Mouse (Mus musculus) ES-E14 (cell line): ENCODE results near the gene App. TPM values are rescaled to one million over a fixed set of nuclear protein-coding genes. Genes with fewer than 3 reads are reported as not detected.

ENCODE experiments used
- DNase-seq: peaks from one replicate; pipeline ENCODE4 v3.0.0-alpha.2; 2013; ENCODE audit warnings: low read depth, low spot score
- H3K27ac ChIP-seq: 2 replicates; pipeline ENCODE4 v1.5.1; 2012; ENCODE audit warnings: low read depth, mild to moderate bottlenecking, low read length, moderate library complexity, mixed read lengths; ENCODE audit not compliant: poor library complexity, insufficient read depth, severe bottlenecking
- H3K36me3 ChIP-seq: 2 replicates; pipeline ENCODE4 v1.6.1; 2012; ENCODE audit warnings: mild to moderate bottlenecking, low read length, moderate library complexity, mixed read lengths; ENCODE audit not compliant: control insufficient read depth, poor library complexity, insufficient read depth, severe bottlenecking
- H3K4me1 ChIP-seq, 2 experiments: fragments of 150-350 bp in 1 of 2; sonication (generic) in 1 of 2; 2 replicates each; pipeline ENCODE4 v1.6.1; 2012; ENCODE audit warnings: low read length in 2 of 2, mild to moderate bottlenecking in 1 of 2, mixed read lengths in 1 of 2; ENCODE audit not compliant: control insufficient read depth in 2 of 2, insufficient read depth in 2 of 2, poor library complexity in 1 of 2
- H3K4me3 ChIP-seq, 2 experiments: fragments of 150-350 bp in 1 of 2; sonication (generic) in 1 of 2; 2 replicates each; pipeline ENCODE4 v1.5.1; 2012; ENCODE audit warnings: low read length in 2 of 2, low read depth in 1 of 2, mild to moderate bottlenecking in 1 of 2, mixed read lengths in 1 of 2; ENCODE audit not compliant: insufficient read depth in 1 of 2, poor library complexity in 1 of 2, severe bottlenecking in 1 of 2
- H3K9ac ChIP-seq: 2 replicates; pipeline ENCODE4 v1.6.1; 2012; ENCODE audit warnings: low read depth, mild to moderate bottlenecking, low read length, mixed read lengths; ENCODE audit not compliant: poor library complexity, insufficient read depth, severe bottlenecking
- H3K9me3 ChIP-seq: fragments of 150-350 bp; sonication (generic); 2 replicates; pipeline ENCODE4 v1.6.1; 2012; ENCODE audit warnings: low read depth, mild to moderate bottlenecking, low read length; ENCODE audit not compliant: control insufficient read depth, insufficient read depth
- CHD2 ChIP-seq: IDR thresholded peaks from 2 replicates; pipeline ENCODE4 v1.6.1; 2014; ENCODE audit warnings: mild to moderate bottlenecking, low read depth, low read length, inconsistent platforms
- HCFC1 ChIP-seq: IDR thresholded peaks from 2 replicates; pipeline ENCODE4 v1.6.1; 2012; ENCODE audit warnings: low read length, inconsistent platforms, borderline replicate concordance; ENCODE audit not compliant: insufficient read depth
- MAFK ChIP-seq: IDR thresholded peaks from 2 replicates; pipeline ENCODE4 v1.6.1; 2014; ENCODE audit warnings: mild to moderate bottlenecking, low read depth, low read length, inconsistent platforms; ENCODE audit not compliant: insufficient read depth
- ZC3H11A ChIP-seq: IDR thresholded peaks from 2 replicates; pipeline ENCODE4 v1.6.1; 2012; ENCODE audit warnings: low read depth, mild to moderate bottlenecking, inconsistent platforms, low read length, borderline replicate concordance
- ZNF384 ChIP-seq: IDR thresholded peaks from 2 replicates; pipeline ENCODE4 v1.6.1; 2012; ENCODE audit warnings: low read depth, low read length, inconsistent platforms
- in situ Hi-C, 2 experiments: fragments of 600-800 bp; cut with MboI; formaldehyde crosslinking; loops; one replicate each; pipeline ENCODE4 v1.15.1; 2025; ENCODE audit warnings: low sequenced_read_pairs in 2 of 2, inconsistent platforms in 1 of 2; ENCODE audit not compliant: unreplicated experiment in 2 of 2
- total RNA-seq: library from RNA; depleted of rRNA; stranded (reverse); fragments of 300-350 nt; gene quantifications from 2 replicates; pipeline ENCODE4 v1.2.3, GENCODE M21; 2012

The App gene
- total RNA-seq, 1 experiment, result 52.4 TPM

DNA sequence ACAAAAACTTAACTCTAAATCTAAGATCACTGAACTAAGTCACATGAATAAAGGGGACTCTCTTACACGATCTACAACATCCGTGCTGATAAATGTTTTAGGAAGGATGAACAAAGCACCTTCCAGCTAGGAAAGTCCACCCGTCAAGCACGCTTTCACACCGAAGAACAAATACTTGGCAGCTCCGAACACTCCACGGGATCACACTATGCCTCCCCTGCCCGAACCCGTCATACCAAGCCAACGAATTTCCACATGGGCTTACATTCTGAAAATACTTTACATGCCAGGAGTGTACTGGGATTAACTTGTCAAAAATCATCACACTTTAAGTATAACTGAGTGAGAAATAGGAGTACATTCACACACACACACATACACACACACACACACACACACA lies 17.7 kb downstream of the App start:
- H3K4me3 ChIP-seq, result no peak overlapping the region
- in situ Hi-C loops, result no loop called here
- H3K27ac ChIP-seq, result no peak overlapping the region
- H3K9ac ChIP-seq, result no peak overlapping the region
- H3K9me3 ChIP-seq, result no peaks in the 10 kb centered on the region
- no peaks in the 10 kb centered on the region for H3K36me3 ChIP-seq
- DNase-seq, result no peak
- H3K4me1 ChIP-seq, result peaks cover 0 to 2% of the 10 kb centered on the region in 2 experiments; a peak in 1 of 4 replicates
- TF ChIP-seq CHD2 (no peak), ZC3H11A (no peak), HCFC1 (no peak), MAFK (no peak), ZNF384 (no peak)

DNA sequence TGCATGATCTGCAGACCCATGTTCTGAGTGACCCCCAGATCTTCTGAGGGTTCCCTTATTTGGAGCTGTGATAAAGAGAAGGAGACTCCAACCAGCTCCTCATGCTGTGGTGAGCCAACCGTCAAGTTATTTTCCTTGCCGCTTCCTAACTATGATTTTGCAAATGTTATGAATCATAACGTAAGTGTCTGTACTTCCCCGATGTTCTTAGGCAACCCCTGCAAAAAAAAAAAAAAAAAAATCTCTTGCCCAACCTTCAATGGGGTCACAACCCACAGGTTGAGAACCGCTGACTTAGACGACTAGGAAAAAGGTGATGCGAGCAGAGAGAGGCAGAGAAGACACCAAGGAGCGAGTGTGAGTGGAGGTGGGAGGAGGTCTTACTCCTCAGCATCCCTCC lies 21.1 kb downstream of the App start:
- no peak overlapping the region for H3K4me3 ChIP-seq

DNA sequence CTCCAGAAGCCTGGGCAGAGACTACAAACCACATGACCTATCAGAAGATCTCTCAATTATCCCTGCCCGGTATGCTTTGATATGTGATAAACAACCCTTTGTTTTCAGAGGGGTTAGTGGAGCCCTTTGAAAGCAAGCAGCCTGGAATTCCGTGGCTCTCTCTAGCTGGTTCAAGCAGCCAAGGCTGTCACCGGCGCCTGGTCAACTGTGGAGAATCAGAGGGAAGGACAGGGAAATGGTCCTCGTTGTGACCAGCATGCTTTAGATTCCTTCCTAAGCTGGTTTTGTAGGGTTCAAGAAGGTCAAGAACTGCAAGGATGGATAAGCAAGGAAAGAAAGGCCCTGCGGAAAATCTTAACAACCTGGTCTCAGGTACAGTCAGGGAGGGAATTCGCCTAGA lies 21.9 kb downstream of the App start:
- TF ChIP-seq CHD2 (no peak), MAFK (no peak), ZC3H11A (no peak), HCFC1 (no peak), ZNF384 (no peak)
- Histone ChIP-seq H3K27ac (no peak overlapping the region), H3K9me3 (no peaks in the 10 kb centered on the region), H3K4me3 (no peak overlapping the region), H3K36me3 (no peaks in the 10 kb centered on the region), H3K4me1 (no peaks in the 10 kb centered on the region), H3K9ac (no peak overlapping the region)
- in situ Hi-C loops, result no loop called here
- no peak for DNase-seq

More for the DNA sequence above, 21.1 kb downstream of the App start:
- Histone ChIP-seq H3K4me1 (no peaks in the 10 kb centered on the region), H3K9me3 (no peaks in the 10 kb centered on the region), H3K9ac (no peak overlapping the region), H3K36me3 (no peaks in the 10 kb centered on the region), H3K27ac (no peak overlapping the region)
- TF ChIP-seq CHD2, result no peak
- TF ChIP-seq ZC3H11A, result no peak
- TF ChIP-seq ZNF384, result no peak
- no peak for TF ChIP-seq MAFK
- no peak for TF ChIP-seq HCFC1
- DNase-seq, result no peak
- in situ Hi-C loops, result no loop called here

DNA sequence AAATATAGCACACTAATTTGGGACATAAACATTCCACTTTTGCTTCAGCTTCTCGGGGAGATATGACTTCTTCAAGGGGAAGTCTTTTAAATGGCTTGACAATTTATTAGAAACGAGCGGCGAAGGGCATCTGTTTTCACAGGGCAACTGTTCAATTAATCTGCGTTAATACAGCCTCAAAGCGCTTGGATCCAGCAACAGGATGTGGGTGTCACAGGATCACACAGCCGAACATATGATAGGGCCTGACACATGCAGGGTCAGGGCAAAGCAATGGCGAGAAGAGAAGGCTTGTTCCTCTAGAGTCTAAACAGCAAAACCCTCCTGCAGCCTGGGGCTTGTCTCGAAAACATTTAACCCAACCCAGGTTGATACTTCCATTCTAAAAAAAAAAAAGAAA lies 22.7 kb downstream of the App start:
- Histone ChIP-seq H3K9me3 (no peaks in the 10 kb centered on the region), H3K27ac (peak overlapping the region; percentile 28; the same call in 1 of the 2 replicates), H3K9ac (no peak overlapping the region), H3K4me1 (no peaks in the 10 kb centered on the region), H3K4me3 (no peak overlapping the region), H3K36me3 (no peaks in the 10 kb centered on the region)
- TF ChIP-seq ZNF384 (no peak), CHD2 (no peak), HCFC1 (no peak), MAFK (no peak), ZC3H11A (no peak)
- no peak for DNase-seq
- in situ Hi-C loops, result no loop called here

DNA sequence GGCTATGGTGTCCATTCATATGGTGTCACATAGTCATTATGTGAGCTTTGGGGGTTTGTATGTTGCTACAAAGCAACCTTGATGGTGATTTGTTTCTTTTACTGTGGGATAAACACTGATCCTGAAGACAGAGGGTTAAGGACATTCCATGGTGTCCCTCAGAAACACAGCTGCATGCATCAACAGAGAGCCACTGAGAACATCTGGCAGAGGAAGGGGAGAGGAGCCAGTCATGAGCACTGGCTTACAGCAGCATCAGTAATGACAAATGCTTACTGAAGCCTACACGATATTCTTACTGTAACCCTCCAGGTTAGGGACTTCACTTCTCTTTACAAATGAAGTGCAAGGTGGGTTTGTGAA lies 24.1 kb downstream of the App start:
- TF ChIP-seq ZC3H11A (no peak), CHD2 (no peak), MAFK (no peak), ZNF384 (no peak), HCFC1 (no peak)
- DNase-seq, result no peak
- no peak overlapping the region for H3K4me3 ChIP-seq
- in situ Hi-C loops, result no loop called here
- H3K27ac ChIP-seq, result no peak overlapping the region
- 0 out of 4 replicates have a peak, but pooled peaks cover 0 to 1% of the 10 kb centered on the region in 2 experiments for H3K4me1 ChIP-seq
- no peaks in the 10 kb centered on the region for H3K36me3 ChIP-seq
- H3K9me3 ChIP-seq, result no peaks in the 10 kb centered on the region
- H3K9ac ChIP-seq, result no peak overlapping the region
